Mouse (Mus musculus) lung, adult 2 months (tissue): ENCODE measurements around the gene Xirp1.

ENCODE experiments used
- CTCF ChIP-seq: fragments of 200-500 bp; IDR thresholded peaks from 2 replicates; pipeline ENCODE4 v1.5.1; 2011; ENCODE audit warnings: mild to moderate bottlenecking, low read length, control low read depth; ENCODE audit not compliant: insufficient read depth
- POLR2A ChIP-seq: fragments of 200-500 bp; IDR thresholded peaks from 2 replicates; pipeline ENCODE4 v1.6.1; 2011; ENCODE audit warnings: low read depth, mild to moderate bottlenecking, control low read depth, low read length, borderline replicate concordance; ENCODE audit errors: extremely low read depth

DNA sequence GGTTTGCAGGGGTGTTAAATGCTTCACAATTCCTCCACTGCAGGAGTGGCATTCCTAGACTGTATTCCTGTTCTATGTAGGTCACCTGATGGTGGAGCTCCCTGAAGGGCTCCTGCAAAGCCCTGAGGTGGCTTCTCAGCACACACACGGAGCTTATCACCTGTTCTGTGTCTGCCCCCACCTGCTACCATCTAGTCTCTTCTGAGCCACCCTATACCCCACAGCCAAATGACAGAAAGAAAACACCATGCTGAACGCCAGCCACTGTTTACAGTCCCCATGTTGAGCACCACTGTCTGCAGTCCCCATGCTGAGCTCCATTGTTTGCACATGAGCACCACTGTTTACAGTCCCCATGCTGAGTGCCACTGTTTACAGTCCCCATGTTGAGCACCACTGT lies 43.6 kb downstream of the Xirp1 start:
- TF ChIP-seq POLR2A (no peak), CTCF (no peak)
